Mouse (Mus musculus) liver (tissue): Measurements from ENCODE around the gene Slc39a1.
"Not testable (repeated sequence)": the region's sequence is repeated elsewhere in the genome, so short reads cannot be mapped to it uniquely, and the experiment has no call there.

Source experiments
- DNase-seq: peaks from one replicate; pipeline ENCODE4 v3.0.0-alpha.2; 2020; ENCODE audit warnings: mixed read lengths

Gene Slc39a1

DNA sequence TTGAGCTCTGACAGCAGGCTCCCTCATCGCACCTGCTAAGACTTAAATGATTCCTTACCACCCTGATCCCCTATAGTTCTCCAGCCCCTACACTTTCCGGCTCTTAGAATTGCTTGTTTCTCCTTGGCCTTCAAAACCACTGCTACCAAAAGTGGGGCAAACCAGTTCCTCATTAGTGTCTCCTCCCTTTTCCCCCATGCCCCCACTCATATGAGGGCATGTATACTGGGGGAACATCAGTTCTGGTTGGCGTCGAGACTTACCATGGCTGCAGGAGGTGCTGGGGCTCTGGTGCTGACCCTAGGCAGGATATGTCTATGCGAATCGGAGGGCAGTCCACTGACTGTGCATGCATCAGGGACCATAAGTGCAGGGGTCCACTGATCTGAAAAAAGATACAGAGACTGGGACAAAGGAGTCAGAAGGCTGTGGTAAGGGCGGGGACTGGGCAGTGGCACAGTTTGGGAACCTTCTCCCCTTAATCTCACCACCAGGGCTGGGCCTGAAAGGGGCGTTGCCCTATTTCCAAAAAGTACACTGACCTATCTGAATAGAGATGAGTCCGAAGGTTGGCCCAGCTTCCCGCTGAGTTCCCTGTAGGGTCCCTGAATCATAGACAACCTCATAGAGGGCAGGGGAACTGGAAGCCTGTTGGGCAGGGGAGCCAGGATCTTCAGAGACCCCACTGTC lies 6.2 kb upstream of the Slc39a1 start:
- DNase-seq = no peak

DNA sequence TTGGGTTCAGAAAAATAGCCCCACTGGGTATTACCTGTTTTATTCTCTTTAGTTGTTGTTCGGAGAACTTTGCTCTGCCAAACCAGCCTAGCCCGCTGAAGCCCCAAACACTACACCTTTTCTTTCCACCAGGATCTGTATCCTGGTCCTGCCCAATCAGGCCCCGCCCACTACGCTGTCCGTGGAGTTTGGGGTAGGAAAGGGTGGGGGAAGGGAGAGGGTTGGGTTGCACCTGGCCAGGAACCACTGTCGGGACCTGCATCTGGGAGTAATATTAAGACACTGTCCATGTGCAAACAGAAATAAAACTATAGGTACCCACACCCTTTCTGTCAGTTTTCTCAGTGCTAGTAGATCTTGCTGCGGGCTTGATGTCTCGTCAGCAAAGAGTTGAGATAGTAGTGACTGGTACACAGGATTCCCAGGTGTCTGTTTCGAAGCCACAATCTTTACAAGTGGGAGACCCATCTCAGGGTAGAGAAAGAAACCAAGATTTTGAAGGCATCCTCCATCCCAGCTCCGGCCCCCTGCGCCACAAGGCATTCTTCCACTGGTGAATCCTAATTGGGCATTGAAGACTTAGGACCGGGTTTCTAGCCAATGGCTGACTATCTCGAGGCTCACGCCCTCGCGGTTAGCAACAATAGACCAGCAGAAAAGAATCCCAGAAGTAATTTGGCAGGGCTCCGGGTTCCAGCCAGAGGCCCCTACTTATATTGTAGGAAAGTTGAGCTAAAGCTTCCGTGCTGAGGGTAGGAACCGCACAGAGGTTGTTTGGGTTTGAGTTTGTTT lies 4.8 kb upstream of the Slc39a1 start, which contains the start of gene Creb3l4:
Creb3l4 (minus strand) TSS at position 529 of the 792 bp plus-strand sequence.
- peak; percentile 49 for DNase-seq

- no peak for DNase-seq
Observed at GRCm38 (mm10) chr3:90245406-90245805, 2.6 kb upstream of the Slc39a1 start.

- no peak for DNase-seq
Observed at GRCm38 (mm10) chr3:90247630-90247959, 377 bp upstream of the Slc39a1 start.

- peak; percentile 50 for DNase-seq
Observed at GRCm38 (mm10) chr3:90248746-90249100, 751 bp downstream of the Slc39a1 start.

- DNase-seq = no peak
Observed at GRCm38 (mm10) chr3:90250791-90251190, 2.8 kb downstream of the Slc39a1 start.

DNA sequence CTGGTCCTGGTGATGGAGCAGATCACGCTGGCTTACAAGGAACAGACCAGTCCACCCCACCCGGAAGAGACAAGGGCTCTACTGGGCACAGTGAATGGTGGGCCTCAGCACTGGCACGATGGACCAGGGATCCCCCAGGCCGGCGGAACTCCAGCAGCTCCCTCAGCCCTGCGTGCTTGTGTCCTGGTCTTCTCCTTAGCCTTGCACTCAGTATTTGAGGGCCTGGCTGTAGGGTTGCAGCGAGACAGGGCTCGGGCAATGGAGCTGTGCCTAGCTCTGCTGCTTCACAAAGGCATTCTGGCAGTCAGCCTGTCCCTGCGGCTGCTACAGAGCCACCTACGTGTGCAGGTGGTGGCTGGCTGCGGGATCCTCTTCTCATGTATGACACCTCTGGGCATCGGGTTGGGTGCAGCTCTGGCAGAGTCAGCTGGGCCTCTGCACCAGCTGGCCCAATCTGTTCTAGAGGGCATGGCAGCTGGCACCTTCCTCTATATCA lies 3.8 kb downstream of the Slc39a1 start:
- not testable (repeated sequence) for DNase-seq

- DNase-seq = not testable (repeated sequence)
Observed at GRCm38 (mm10) chr3:90252659-90253058, 4.7 kb downstream of the Slc39a1 start.

- DNase-seq = not testable (repeated sequence)
Observed at GRCm38 (mm10) chr3:90253174-90253573, 5.2 kb downstream of the Slc39a1 start.

DNA sequence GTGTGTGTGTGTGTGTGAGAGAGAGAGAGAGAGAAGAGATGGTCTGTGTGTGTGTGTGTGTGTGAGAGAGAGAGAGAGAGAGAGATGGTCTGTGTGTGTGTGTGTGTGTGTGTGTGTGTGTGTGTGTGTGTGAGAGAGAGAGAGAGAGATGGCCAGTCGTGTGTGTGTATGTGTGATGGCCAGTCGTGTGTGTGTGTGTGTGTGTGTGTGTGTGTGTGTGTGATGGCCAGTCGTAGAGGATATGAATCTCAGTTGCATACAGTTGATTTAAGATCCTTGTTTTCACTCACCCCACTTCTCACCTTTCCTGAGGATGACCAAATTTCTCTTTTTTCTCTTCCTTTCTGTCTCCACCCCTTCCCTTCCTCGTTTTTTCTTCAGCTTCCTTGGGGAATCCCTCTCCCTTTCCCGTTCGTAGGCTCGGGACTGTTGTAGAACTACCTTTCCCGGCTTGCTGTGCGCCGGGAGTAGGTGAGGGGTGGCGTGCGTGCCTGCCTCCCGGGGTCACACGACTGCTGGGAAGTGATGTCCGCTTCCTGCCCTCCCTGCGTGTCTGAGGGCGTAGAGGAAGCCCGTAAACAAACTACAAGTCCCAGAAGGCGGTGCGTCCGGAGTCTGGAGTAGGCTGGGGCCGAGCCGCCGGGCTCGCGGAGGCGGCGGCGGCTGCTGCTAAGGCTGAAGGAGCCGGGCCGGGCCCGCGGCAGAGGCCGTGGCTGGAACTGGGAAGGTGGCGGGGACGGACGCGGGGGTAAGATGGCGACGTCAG lies 5.9 kb downstream of the Slc39a1 start, which contains the start of gene Crtc2:
Crtc2 (plus strand) TSS at position 511 of the 766 bp plus-strand sequence.
- peak; percentile 95 for DNase-seq

GRCm38 (mm10) chr3:90254419-90255193 lies 6.6 kb downstream of the Slc39a1 start:
- peak; percentile 65 for DNase-seq

- no peak for DNase-seq
Observed at GRCm38 (mm10) chr3:90255194-90255565, 7.2 kb downstream of the Slc39a1 start.

DNA sequence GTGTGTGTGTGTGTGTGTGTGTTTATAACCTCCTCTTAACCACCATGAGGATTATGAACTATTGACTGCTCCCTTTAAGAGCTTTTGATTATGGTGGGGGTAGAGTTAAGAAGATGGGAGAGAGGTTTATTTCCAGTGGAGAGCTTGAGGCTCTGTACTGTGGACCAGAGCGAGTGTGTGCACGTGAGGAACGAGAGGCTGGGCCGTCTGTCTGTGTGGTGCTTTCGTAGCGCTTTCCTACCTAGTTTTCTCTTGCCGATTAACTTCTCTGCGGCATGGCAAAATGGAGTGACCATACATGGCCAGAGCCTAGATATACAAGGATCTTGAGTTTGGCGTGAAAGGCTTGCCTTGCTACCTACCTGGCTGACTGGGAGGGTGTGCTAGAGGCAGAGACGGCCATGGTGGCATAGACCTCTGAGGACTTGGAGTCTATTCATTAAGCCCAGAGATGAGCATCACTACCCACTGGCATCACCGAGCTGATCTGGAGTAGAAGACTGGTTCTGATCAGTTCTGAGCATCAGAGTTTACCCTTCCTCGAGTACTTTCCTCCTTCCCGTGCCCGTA lies 7.9 kb downstream of the Slc39a1 start:
- no peak for DNase-seq

DNA sequence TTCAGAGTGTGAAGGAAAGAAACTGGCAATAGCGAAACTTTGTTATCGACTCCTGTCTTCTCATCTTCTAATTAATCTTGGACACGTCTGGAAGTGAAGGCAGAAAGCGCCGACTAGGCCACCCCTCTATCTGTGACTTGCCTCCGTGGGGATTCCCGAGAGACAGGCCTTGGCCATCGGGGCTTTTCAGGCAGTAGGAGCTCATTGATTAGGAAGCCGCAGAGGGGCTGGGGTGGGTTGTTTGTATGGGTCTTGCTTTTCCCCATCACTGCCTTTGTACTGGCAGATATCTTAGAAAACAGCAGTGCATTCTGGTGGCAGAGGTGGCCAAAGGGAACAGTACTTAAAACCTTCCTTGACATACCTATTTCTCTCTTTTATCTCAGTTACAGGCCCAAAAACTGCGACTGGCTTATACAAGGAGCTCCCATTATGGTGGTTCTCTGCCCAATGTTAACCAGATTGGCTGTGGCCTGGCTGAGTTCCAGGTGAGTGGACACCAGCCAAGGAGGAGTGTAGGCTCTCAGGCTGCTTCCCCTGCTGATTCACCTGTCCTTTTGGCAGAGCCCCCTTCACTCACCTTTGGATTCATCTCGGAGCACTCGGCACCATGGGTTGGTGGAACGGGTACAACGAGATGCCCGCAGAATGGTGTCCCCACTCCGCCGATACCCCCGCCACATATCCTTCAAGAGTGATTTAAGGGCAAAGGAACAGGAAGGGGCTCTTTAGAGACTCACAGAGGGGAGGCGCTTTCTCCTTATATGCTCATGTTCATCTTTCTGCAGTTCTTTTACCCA lies 9.0 kb downstream of the Slc39a1 start:
- no peak for DNase-seq

DNA sequence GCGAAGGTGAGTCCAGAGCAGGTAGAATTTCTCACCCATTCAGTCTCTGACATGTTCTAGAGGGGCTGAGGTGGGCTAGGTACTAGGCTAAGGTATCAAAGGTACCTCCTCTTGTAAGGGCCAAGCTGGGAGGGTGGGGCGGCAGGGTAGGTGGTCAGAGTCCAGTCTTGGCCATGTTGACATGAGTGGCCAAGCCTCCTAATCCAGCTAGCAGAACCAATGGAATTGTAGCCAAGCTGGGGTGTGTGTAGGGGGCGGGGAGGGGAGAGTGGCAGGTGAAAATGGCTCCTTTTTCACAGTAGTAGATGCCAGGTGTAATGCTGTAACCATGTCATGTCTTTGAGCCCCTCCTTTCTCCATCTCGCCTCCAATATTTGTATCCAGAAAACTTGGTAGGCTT lies 10.5 kb downstream of the Slc39a1 start:
- DNase-seq = peak; percentile 45

DNA sequence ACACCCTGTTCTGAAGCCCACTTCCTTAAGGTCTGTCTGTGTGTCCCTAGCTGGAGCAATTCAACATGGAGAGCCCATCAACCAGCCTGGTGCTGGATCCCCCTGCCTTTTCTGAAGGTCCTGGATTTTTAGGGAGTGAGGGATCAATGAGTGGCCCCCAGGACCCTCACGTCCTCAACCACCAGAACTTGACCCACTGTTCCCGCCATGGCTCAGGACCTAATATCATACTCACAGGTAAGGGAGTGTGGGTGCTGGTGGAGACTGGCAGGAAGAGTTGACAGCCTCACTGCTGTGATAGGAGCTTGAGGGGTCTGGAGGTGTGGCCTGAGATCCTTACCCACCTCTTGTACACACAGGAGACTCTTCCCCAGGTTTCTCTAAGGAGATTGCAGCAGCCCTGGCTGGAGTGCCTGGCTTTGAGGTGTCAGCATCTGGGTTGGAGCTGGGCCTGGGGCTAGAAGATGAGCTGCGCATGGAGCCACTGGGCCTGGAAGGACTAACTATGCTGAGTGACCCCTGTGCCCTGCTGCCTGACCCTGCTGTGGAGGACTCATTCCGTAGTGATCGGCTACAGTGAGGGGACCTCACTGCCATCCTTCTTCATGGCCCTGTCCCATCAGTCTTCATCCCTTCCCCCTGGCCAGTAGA lies 15.3 kb downstream of the Slc39a1 start:
- no peak for DNase-seq

DNA sequence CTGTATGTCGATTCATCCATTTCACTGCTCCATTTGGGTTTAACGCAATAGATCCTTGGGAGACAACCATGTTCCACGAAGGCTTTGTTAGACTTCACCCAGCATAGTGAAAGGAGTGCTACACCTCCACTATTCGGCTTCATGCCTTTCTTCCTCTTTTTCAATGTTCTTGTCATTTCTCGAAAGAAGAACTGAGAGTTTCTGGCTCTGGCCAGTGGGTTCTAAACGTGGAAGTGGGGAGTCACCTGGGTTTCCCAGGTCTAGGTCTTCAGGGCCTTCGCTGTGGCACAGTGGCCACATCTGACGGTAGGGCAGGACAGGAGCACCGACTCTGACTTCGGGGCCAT lies 16.7 kb downstream of the Slc39a1 start:
- no peak for DNase-seq

- DNase-seq = peak; percentile 90
Observed at GRCm38 (mm10) chr3:90265034-90265931, 17.3 kb downstream of the Slc39a1 start, which contains the start of gene Dennd4b. Dennd4b (plus strand) TSS chr3:90265185.

GRCm38 (mm10) chr3:90265932-90266741 lies 18.2 kb downstream of the Slc39a1 start:
- peak; percentile 31 for DNase-seq
